Mouse (Mus musculus) heart, adult 9 months (tissue): ENCODE measurements around the gene Gli2.
A peak's percentile ranks its signal among the peaks of the same experiment; 100 is the strongest.

ENCODE experiments used
- DNase-seq, 2 experiments: peaks; one replicate each; pipeline ENCODE4 v3.0.0; 2022; ENCODE audit warnings: low spot score in 2 of 2

The Gli2 gene

GRCm38 (mm10) chr1:118941336-118941735 is 112.1 kb downstream of the Gli2 start:
- DNase-seq, result no peak

GRCm38 (mm10) chr1:118940269-118940840 is 113.1 kb downstream of the Gli2 start:
- no peak for DNase-seq

- DNase-seq, result peak; percentile 32 to 38
Observed at GRCm38 (mm10) chr1:118938206-118938605, 115.2 kb downstream of the Gli2 start.

- DNase-seq, result no peak
Observed at GRCm38 (mm10) chr1:118936108-118936507, 117.3 kb downstream of the Gli2 start.

GRCm38 (mm10) chr1:118935518-118935917 is 117.9 kb downstream of the Gli2 start:
- no peak for DNase-seq

GRCm38 (mm10) chr1:118932167-118932566 is 121.3 kb downstream of the Gli2 start:
- DNase-seq, result no peak

GRCm38 (mm10) chr1:118927543-118928354 is 125.7 kb downstream of the Gli2 start:
- DNase-seq, result peak; percentile 68 to 72

GRCm38 (mm10) chr1:118926556-118926955 is 126.9 kb downstream of the Gli2 start:
- DNase-seq, result no peak

GRCm38 (mm10) chr1:118922189-118922588 is 131.2 kb downstream of the Gli2 start:
- no peak for DNase-seq

- no peak for DNase-seq
Observed at GRCm38 (mm10) chr1:118917520-118918220, 135.7 kb downstream of the Gli2 start.

- DNase-seq, result no peak
Observed at GRCm38 (mm10) chr1:118916477-118917075, 136.8 kb downstream of the Gli2 start.

GRCm38 (mm10) chr1:118913414-118914385 is 139.7 kb downstream of the Gli2 start:
- peak in 1 of 2 experiments; percentile 17 for DNase-seq

- DNase-seq, result no peak
Observed at GRCm38 (mm10) chr1:118912929-118913328, 140.5 kb downstream of the Gli2 start.

GRCm38 (mm10) chr1:118911427-118911727 is 142.0 kb downstream of the Gli2 start:
- DNase-seq, result no peak

GRCm38 (mm10) chr1:118910693-118911426 is 142.6 kb downstream of the Gli2 start:
- DNase-seq, result no peak

- no peak for DNase-seq
Observed at GRCm38 (mm10) chr1:118909051-118909450, 144.4 kb downstream of the Gli2 start.

- DNase-seq, result no peak
Observed at GRCm38 (mm10) chr1:118907574-118907973, 145.8 kb downstream of the Gli2 start.

GRCm38 (mm10) chr1:118905319-118905718 is 148.1 kb downstream of the Gli2 start:
- no peak for DNase-seq

- DNase-seq, result no peak
Observed at GRCm38 (mm10) chr1:118904909-118905308, 148.5 kb downstream of the Gli2 start.

- no peak for DNase-seq
Observed at GRCm38 (mm10) chr1:118904431-118904830, 149.0 kb downstream of the Gli2 start.

- DNase-seq, result no peak
Observed at GRCm38 (mm10) chr1:118903742-118904141, 149.7 kb downstream of the Gli2 start.
